Mouse (Mus musculus) intestine, postnatal 0 days (tissue): ENCODE data around the gene Cd300ld4. TPM values are rescaled to one million over a fixed set of nuclear protein-coding genes. Genes with fewer than 3 reads are reported as not detected.
"Not testable (repeated sequence)": the region's sequence is repeated elsewhere in the genome, so short reads cannot be mapped to it uniquely, and the experiment has no call there.

Experiments used
- ATAC-seq: fragments of 200-750 bp; cut with Nextera tagmentation; 2 replicates; pipeline ENCODE4 v1.8.0; 2017; ENCODE audit warnings: mild to moderate bottlenecking, moderate TSS enrichment, moderate library complexity
- H3K27ac ChIP-seq: fragments of 300-500 bp; sonication (generic); 2 replicates; pipeline ENCODE4 v1.5.1; 2014; ENCODE audit warnings: mild to moderate bottlenecking, low read depth, low read length, moderate library complexity
- H3K27me3 ChIP-seq: fragments of 300-500 bp; sonication (generic); replicated peaks from 2 replicates; pipeline ENCODE4 v1.6.1; 2014; ENCODE audit warnings: low read length, mixed read lengths; ENCODE audit not compliant: control insufficient read depth, insufficient read depth
- H3K36me3 ChIP-seq: fragments of 300-500 bp; sonication (generic); 2 replicates; pipeline ENCODE4 v1.6.1; 2014; ENCODE audit warnings: mild to moderate bottlenecking, moderate library complexity; ENCODE audit not compliant: control insufficient read depth, insufficient read depth
- H3K4me1 ChIP-seq: fragments of 300-500 bp; sonication (generic); replicated peaks from 2 replicates; pipeline ENCODE4 v1.6.1; 2014; ENCODE audit warnings: antibody characterized with exemption, low read length, mixed read lengths; ENCODE audit not compliant: control insufficient read depth, insufficient read depth
- H3K4me2 ChIP-seq: fragments of 300-500 bp; sonication (generic); replicated peaks from 2 replicates; pipeline ENCODE4 v1.6.1; 2014; ENCODE audit warnings: low read depth, mild to moderate bottlenecking, moderate library complexity
- H3K4me3 ChIP-seq: fragments of 300-500 bp; sonication (generic); 2 replicates; pipeline ENCODE4 v1.5.1; 2014; ENCODE audit warnings: low read depth, low read length
- H3K9ac ChIP-seq: fragments of 300-500 bp; sonication (generic); 2 replicates; pipeline ENCODE4 v1.6.1; 2014; ENCODE audit warnings: mild to moderate bottlenecking, low read depth, low read length
- H3K9me3 ChIP-seq: fragments of 300-500 bp; sonication (generic); 2 replicates; pipeline ENCODE4 v1.6.1; 2016; ENCODE audit warnings: mixed run types; ENCODE audit not compliant: control insufficient read depth
- CTCF ChIP-seq: sonication (generic); IDR thresholded peaks from 2 replicates; pipeline ENCODE4 v1.5.1; 2016; ENCODE audit warnings: low read depth, mild to moderate bottlenecking, control low read depth, antibody characterized with exemption, moderate library complexity
- WGBS: fragments of 180-500 bp; shearing (Covaris S2); extraction: QIAGEN DNeasy Blood & Tissue Kit; methylation state at CpG from one replicate; pipeline ENCODE4 v1.1.7; 2014; 5-methylcytosine and 5-hydroxymethylcytosine counted together
- polyA plus RNA-seq: library from polyadenylated mRNA; unstranded; fragments of >200 nt; fragmentation: Nextera tagmentation; extraction: Ambion mirVana; gene quantifications from 2 replicates; pipeline ENCODE4 v1.2.1, GENCODE M21; 2015

The Cd300ld4 gene
- polyA plus RNA-seq, 1 experiment from 2014 or later = not detected

GRCm38 (mm10) chr11:115049282-115049895, 22.6 kb upstream of the Cd300ld4 start:
- Histone ChIP-seq H3K4me2 (no peak overlapping the region), H3K27me3 (no peaks in the 10 kb centered on the region), H3K4me1 (no peaks in the 10 kb centered on the region), H3K36me3 (no peaks in the 10 kb centered on the region), H3K9ac (no peak overlapping the region), H3K9me3 (no peaks in the 10 kb centered on the region), H3K4me3 (no peak overlapping the region), H3K27ac (no peak overlapping the region)
- 48% methylated on average over 3 of the region's 3 CpGs for WGBS
- no peak for ATAC-seq
- TF ChIP-seq CTCF = peak; percentile 45

GRCm38 (mm10) chr11:115048259-115048658, 21.4 kb upstream of the Cd300ld4 start, which contains the start of gene Cd300ld3:
TSS of gene Cd300ld3 (minus strand) at chr11:115048409.
- Histone ChIP-seq H3K36me3 (no peaks in the 10 kb centered on the region), H3K27ac (no peak within 1 kb of the TSS), H3K9me3 (no peaks in the 10 kb centered on the region), H3K4me1 (no peaks in the 10 kb centered on the region), H3K9ac (no peak within 1 kb of the TSS), H3K4me2 (no peak within 1 kb of the TSS), H3K27me3 (no peaks in the 10 kb centered on the region), H3K4me3 (no peak within 1 kb of the TSS)
- no peak for ATAC-seq
- TF ChIP-seq CTCF = no peak
- WGBS = 67% methylated on average over 2 of the region's 2 CpGs

GRCm38 (mm10) chr11:115037669-115038068, 10.9 kb upstream of the Cd300ld4 start, which contains the start of gene Cd300ld5:
TSS of gene Cd300ld5 (minus strand) at chr11:115037769.
- H3K27me3 ChIP-seq, H3K9me3 ChIP-seq, H3K36me3 ChIP-seq, H3K4me3 ChIP-seq, H3K4me2 ChIP-seq, ATAC-seq, H3K27ac ChIP-seq, H3K4me1 ChIP-seq, H3K9ac ChIP-seq: not testable (repeated sequence)
- whole genome bisulfite sequencing = no CpG with 5 or more reads among the region's 6 CpGs

- not testable (repeated sequence) for ATAC-seq, H3K4me1 ChIP-seq, H3K9me3 ChIP-seq, H3K4me3 ChIP-seq, H3K27me3 ChIP-seq, H3K27ac ChIP-seq, H3K4me2 ChIP-seq, H3K36me3 ChIP-seq, H3K9ac ChIP-seq
- WGBS = no CpG with 5 or more reads among the region's 7 CpGs
These were observed 10.7 kb downstream of the Cd300ld4 start, which contains the start of gene Cd300ld2 for GRCm38 (mm10) chr11:115016093-115016492. TSS of gene Cd300ld2 (minus strand) at chr11:115016193.

- H3K9me3 ChIP-seq = no peaks in the 10 kb centered on the region
- no peak overlapping the region for H3K4me3 ChIP-seq
- no peak overlapping the region for H3K4me2 ChIP-seq
- no peak overlapping the region for H3K9ac ChIP-seq
- H3K4me1 ChIP-seq = no peaks in the 10 kb centered on the region
- H3K27ac ChIP-seq = no peak overlapping the region
- WGBS = 86% methylated on average over 5 of the region's 5 CpGs
- no peaks in the 10 kb centered on the region for H3K27me3 ChIP-seq
- no peak for ATAC-seq
- H3K36me3 ChIP-seq = no peaks in the 10 kb centered on the region
- no peak for TF ChIP-seq CTCF
These were observed 22.7 kb downstream of the Cd300ld4 start for GRCm38 (mm10) chr11:115004070-115004469.

- 76% methylated on average over 7 of the region's 7 CpGs for WGBS
- no peak for ATAC-seq
- Histone ChIP-seq H3K4me3 (no peak within 1 kb of the TSS), H3K27me3 (no peaks in the 10 kb centered on the region), H3K27ac (no peak within 1 kb of the TSS), H3K36me3 (no peaks in the 10 kb centered on the region), H3K9me3 (no peaks in the 10 kb centered on the region), H3K9ac (no peak within 1 kb of the TSS), H3K4me2 (no peak within 1 kb of the TSS), H3K4me1 (no peaks in the 10 kb centered on the region)
- no peak for TF ChIP-seq CTCF
These were observed 25.3 kb downstream of the Cd300ld4 start, which contains the start of gene Cd300c2 for GRCm38 (mm10) chr11:115001474-115002040. TSS of gene Cd300c2 (minus strand) at chr11:115001880.
